Mouse (Mus musculus): Measurements from ENCODE around the gene Igf2r.

Igf2r gene

DNA sequence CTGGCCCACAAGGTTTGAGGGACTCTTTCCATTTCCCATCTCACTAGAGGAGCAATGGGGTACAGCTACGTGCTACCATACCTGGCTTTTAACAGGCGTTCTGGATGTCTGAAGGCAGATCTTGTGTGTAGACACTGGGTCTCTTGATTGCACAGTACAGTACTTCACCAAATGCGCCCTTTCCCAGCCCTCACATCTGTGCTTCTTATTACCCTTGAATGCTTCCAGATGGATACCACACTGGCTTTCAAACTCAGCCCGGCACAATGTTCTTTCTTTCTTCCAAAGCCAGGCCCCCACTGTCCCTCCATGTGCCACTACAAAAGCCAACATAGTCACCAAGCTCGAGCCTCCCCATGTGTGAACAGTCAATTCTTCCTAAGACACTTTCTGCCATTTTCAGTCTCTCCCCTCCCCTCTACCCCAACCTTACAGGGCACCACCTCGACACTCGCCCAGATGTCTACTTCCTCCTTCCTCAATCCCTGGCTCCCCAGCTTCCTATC lies 97.1 kb downstream of the Igf2r start:
- peak; percentile 39 for DNase-seq (ENCODE audit: low read depth, low spot score)

GRCm38 (mm10) chr17:12671029-12671605 lies 98.3 kb downstream of the Igf2r start:
- DNase-seq (ENCODE audit: low read depth, low spot score), result no peak

DNA sequence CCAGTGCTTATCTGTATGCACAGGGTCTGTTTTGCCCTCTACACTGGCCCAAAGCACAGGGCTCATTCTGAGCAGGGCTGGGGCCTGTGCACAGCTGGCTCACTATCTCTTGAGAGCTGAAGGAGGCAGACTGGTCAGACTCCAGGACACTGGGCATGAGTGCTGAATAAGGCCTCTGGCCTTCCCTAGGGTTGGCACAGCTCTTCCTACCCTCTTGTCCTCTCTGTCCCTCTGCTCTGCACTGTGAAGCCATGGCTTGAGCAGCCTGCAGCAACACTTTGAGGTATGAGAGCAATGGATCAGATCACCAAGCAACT lies 100.1 kb downstream of the Igf2r start:
- no peak for DNase-seq (ENCODE audit: low read depth, low spot score)

- peak; percentile 71 for DNase-seq (ENCODE audit: low read depth, low spot score)
Measured at GRCm38 (mm10) chr17:12668478-12669362, 100.7 kb downstream of the Igf2r start.

GRCm38 (mm10) chr17:12664156-12664555 lies 105.3 kb downstream of the Igf2r start:
- no peak for DNase-seq (ENCODE audit: low read depth, low spot score)

DNA sequence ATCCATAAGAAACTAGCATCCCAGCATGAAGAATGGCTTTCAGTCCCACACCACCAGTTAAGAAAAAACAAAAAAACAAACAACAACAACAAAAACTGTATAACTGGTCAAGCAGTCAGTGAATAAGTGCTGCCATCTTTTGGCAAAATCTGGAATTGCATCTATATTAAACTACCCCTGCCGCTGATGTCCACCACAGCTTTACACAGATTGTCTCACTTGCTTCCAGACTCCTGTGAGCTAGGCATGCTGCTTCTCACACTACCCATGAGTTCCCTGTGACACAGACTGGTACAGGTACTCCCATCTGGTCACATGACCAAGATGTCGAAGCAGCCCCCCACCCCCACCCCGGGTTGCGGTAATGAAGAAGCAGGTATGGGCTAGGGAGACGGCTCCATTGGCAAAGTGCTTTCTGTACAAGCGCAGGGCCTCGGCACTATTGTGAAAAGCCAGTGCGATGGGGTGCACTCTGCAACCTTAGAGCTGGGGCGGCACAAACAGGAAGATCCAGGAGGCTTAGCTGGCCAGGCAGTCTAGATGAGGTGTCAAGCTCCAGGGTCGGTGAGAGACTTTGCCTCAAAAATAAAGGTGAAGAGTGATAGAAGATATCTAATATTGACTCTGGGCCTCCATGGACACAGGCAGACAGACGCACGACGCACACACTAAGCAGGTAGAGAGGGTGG lies 108.7 kb downstream of the Igf2r start:
- DNase-seq (ENCODE audit: low read depth, low spot score), result peak; percentile 46

GRCm38 (mm10) chr17:12659233-12659632 lies 110.2 kb downstream of the Igf2r start:
- DNase-seq (ENCODE audit: low read depth, low spot score), result no peak

DNA sequence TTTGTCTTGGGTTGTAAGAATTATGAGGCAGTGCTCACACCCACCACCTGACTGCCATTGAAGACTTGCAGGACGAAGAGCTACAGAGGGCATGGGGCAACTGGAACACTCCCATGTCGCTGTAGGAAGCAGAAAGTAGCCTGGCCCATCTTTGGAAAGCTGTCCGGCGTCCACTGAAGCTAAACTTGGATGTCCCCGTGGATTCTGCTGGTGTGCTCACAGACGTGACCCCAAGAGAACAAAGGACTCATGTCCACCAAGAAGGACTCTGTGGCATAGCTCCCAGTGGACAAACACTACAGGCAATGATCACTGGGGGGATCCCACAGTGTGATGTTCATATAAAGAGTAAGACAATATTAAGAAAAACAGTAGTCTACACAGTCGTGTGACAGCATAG lies 110.7 kb downstream of the Igf2r start:
- no peak for DNase-seq (ENCODE audit: low read depth, low spot score)

DNA sequence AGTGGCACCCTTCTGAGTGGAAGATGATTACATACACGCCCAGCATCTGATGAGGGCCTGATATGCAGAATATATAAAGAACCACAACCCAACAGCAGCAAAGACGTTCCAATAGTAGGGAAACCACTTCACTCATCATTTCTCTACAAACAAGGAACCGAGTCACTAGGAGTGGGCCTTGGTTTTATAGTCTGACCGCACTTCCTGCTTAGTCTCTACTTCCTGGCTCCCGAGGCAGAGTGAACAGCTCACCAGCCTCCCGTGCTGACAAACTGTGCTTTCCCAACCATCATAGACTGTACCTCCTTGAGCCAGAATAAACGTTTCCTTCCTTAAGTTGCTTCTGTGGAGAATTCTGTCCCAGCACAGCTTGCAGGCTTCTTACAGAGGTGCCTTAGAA lies 113.6 kb downstream of the Igf2r start:
- DNase-seq (ENCODE audit: low read depth, low spot score), result no peak

DNA sequence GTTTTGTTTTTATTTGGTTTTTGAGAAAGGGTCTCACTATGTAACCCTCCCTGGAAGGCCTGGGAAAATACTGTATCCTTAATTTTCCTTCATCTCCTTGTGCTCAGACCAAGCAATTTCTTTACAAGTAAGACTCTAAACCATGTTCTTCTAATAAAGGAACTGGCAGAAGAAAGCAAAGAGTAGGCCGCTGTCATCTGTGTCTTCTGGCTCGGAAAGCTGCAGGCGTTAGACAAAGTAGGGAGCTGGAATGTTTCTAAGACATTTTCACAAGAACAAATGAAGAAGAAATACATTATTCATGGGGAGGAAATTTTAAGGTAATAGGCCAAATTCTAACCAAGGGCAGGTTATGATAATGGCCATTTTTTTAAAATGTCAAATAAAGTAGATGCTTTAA lies 115.4 kb downstream of the Igf2r start:
- DNase-seq (ENCODE audit: low read depth, low spot score), result no peak

DNA sequence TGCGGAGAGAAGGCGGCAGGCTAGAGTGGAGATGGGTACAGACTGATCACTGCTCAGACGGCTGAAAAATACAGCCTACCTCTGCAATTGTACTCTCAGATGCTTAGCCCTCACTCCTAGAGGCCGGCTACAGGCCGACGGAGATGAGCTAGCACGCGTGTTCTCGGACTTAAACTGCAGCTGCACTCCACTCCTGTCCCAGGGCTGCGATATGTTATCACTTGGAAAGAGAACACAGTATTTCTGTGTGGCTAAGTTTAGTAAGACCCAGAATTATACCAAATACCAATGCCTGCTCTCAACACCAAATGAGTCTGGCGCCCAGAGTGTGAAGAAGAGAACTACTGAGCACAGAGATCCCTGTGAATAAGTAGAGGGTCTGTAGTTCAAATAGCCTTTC lies 116.9 kb downstream of the Igf2r start:
- no peak for DNase-seq (ENCODE audit: low read depth, low spot score)

DNA sequence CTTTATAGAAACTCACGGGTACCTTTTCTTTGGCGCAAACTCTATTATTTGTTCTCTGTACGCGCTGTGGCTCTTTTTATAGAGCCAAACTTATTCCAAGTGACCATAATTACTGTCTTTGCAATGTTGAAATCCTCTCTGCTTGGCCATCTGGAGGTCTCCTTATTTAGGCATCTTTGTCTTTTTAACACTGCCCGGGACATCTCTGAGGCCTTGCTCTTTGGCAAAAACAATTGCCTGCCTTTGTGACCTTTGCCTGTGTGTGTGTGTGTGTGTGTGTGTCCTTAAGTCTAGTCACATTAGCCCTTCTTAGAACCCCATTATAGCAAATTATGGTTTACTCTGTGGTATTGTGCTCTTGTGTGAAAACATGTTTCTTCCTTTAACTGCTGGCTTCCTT lies 124.0 kb downstream of the Igf2r start:
- DNase-seq (ENCODE audit: low read depth, low spot score), result no peak

DNA sequence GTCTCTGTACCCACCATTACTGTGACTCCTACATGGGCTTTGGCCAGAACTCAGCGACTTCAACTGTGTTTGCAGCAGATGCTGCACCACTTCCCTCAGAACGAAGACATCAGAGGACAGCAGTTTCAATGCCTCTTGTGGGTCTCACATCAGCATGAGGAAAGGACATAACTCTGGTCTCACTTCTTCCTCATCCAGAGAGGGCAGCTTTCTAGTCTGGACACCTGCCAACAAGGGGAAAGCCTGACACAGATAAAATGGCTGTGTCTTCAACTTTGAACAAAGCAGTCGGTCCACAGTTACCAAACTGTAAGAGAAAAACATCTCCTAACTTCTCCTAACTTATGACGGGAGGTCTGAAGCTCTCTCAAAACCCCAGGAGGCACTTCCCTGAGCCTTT lies 128.4 kb downstream of the Igf2r start:
- no peak for DNase-seq (ENCODE audit: low read depth, low spot score)

DNA sequence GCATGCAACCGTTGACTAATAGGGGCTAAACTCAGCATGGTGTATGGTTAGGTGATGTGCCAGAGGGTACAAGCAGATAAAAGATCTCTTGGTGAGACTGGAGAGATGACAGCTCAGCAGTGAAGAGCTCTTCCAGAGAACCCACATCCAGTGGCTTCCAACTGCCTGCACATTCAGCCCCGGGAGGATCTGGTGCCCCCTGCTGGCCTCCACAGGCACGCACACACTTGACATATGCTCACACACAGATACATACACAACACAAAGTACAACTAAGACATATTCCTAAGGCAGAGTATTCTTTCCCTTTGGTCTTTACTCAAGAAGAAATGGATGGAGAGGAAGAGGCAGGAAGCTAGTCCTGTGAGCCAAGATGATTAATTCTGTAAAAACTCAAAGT lies 129.9 kb downstream of the Igf2r start:
- no peak for DNase-seq (ENCODE audit: low read depth, low spot score)

DNA sequence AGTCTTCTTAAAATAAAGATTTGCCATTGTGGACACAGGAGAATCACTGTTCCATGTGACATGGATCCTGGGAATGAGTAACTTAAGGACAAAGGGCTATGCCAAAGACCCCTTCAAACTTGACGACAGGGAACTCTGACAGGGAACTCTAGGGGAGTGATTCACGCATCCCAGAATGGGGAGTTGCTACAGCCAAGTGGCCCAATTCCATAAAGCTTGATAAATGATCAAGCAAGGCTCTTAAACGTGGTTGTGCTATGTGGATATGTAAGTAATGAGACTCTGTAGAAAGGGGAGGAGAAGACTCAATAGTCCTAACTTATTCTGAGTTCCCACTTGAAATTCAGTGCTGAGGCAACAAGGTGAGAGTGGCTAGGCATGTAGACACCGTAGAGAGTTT lies 134.7 kb downstream of the Igf2r start:
- DNase-seq (ENCODE audit: low read depth, low spot score), result no peak
